Mouse (Mus musculus): ENCODE measurements around the gene Znhit2. TPM values are rescaled to one million over a fixed set of nuclear protein-coding genes. Genes with fewer than 3 reads are reported as not detected.

Gene Znhit2
- total and polyA plus RNA-seq, 3 experiments, result 27.0 to 37.3 TPM; not detected in 1

DNA sequence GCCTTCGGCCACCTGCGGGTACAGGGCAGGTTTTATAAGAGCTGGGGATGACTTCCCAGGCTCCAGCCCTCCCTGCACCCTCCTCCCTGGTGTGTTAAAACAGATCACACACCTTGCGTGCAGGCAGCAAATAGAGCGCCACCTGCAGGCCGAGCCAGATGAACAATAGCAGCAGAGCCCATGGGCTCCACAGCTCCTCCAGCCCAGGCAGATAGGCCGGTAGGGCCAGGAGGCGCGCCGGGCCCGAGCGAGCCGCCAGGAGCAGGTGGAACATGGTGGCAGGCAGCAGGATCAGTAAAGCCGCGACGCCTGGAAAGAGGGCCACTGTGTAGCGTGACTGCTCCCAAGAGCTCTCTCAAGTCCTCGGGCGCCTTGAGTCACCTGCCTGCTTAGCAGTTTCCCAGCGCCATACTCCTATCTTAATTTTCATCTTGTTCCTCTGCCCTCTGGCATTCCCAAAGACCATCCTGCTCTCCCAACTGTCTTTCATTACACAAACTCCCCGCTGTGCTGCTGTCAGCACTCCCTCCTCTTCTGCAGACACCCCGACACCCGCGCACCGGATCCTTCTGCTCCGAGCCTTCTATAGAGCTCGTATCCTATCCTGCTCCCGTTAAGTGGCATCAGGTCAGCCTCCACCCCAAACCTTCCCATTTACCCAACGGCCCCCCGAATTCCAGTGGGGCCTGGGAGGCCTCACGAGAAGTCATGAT, 6.2 kb downstream of the Znhit2 start:
- Histone ChIP-seq H3K36me3 (ENCODE audit: control insufficient read depth in 1 of 2, insufficient read depth in 2 of 2, low read length in 2 of 2) (peaks cover 0 to 6% of the 10 kb centered on the region in 2 experiments; a peak in 1 of 4 replicates), H3K27me3 (ENCODE audit: control insufficient read depth in 1 of 2, insufficient read depth in 2 of 2, low read length in 2 of 2) (no peaks in the 10 kb centered on the region), H3K9me3 (replicated peaks; ENCODE audit: insufficient read depth, low read length) (no peaks in the 10 kb centered on the region), H3K27ac (ENCODE audit: control insufficient read depth, low read depth, low read length) (peak overlapping the region; percentile 15), H3K4me1 (ENCODE audit: control insufficient read depth in 1 of 2, insufficient read depth in 2 of 2, low read length in 2 of 2) (peaks cover 0 to 12% of the 10 kb centered on the region in 2 experiments; a peak in 3 of 4 replicates), H3K79me2 (ENCODE audit: control insufficient read depth, insufficient read depth, low read length, poor library complexity) (peaks cover 6% of the 10 kb centered on the region), H3K4me3 (ENCODE audit: control insufficient read depth in 1 of 2, insufficient read depth in 1 of 2, low read depth in 2 of 2, low read length in 2 of 2) (peak overlapping the region; percentile 49 to 73), H3K9ac (ENCODE audit: control insufficient read depth, low read depth, low read length, poor library complexity, severe bottlenecking) (peak overlapping the region; percentile 75)
- TF ChIP-seq CHD1 (IDR thresholded peaks at IDR 0.05; ENCODE audit: low read depth, low read length) (no peak), TCF12 (IDR thresholded peaks at IDR 0.05; ENCODE audit: low read depth, low read length) (no peak), ELF1 (IDR thresholded peaks at IDR 0.05; ENCODE audit: low read depth, low read length) (no peak), HCFC1 (IDR thresholded peaks at IDR 0.05; ENCODE audit: low read depth, low read length) (peak; percentile 20), MYC (IDR thresholded peaks at IDR 0.05; ENCODE audit: low read depth, low read length) (peak; percentile 41; the same call in 1 of the 2 replicates), KAT2A (conservative IDR thresholded peaks at IDR 0.05; ENCODE audit: low read depth, low read length) (no peak), MYB (IDR thresholded peaks at IDR 0.05; ENCODE audit: low read depth, low read length) (no peak), RCOR1 (IDR thresholded peaks at IDR 0.05; ENCODE audit: low read depth, low read length) (no peak), TAL1 (IDR thresholded peaks at IDR 0.05; ENCODE audit: low read length) (no peak), UBTF (IDR thresholded peaks at IDR 0.05; ENCODE audit: borderline replicate concordance, insufficient read depth, low read depth, low read length) (peak; percentile 45; the same call in 1 of the 2 replicates), GATA1 (IDR thresholded peaks at IDR 0.05; ENCODE audit: low read depth, low read length) (no peak), E2F4 (IDR thresholded peaks at IDR 0.05; ENCODE audit: borderline replicate concordance, low read depth, low read length) (no peak), MAZ (IDR thresholded peaks at IDR 0.05; ENCODE audit: low read depth, low read length) (peak; percentile 46), SMC3 (IDR thresholded peaks at IDR 0.05; ENCODE audit: low read depth, low read length) (peak; percentile 67), CTCF (IDR thresholded peaks at IDR 0.05 in 2 of 3, conservative IDR thresholded peaks at IDR 0.05 in 1 of 3; ENCODE audit: control insufficient read depth in 1 of 3, insufficient read depth in 1 of 3, low read depth in 2 of 3, low read length in 3 of 3, poor library complexity in 1 of 3, severe bottlenecking in 1 of 3) (peak; percentile 75 to 95 (median 92)), RAD21 (IDR thresholded peaks at IDR 0.05; ENCODE audit: low read depth, low read length) (peak; percentile 28), ZMIZ1 (IDR thresholded peaks at IDR 0.05; ENCODE audit: low read depth, low read length) (no peak), MAFK (IDR thresholded peaks at IDR 0.05; ENCODE audit: borderline replicate concordance, low read depth, low read length) (no peak), BHLHE40 (IDR thresholded peaks at IDR 0.05; ENCODE audit: borderline replicate concordance, low read depth, low read length) (no peak), NELFE (IDR thresholded peaks at IDR 0.05; ENCODE audit: low read depth, low read length) (no peak), SIN3A (IDR thresholded peaks at IDR 0.05; ENCODE audit: low read length) (peak; percentile 49)
- peak; percentile 93 for DNase-seq (ENCODE audit: low read depth, low spot score)

Data from MEL (cell line).